Mouse (Mus musculus) hindbrain, postnatal 0 days (tissue): ENCODE data around the gene Slc8a2. TPM values are rescaled to one million over a fixed set of nuclear protein-coding genes. Genes with fewer than 3 reads are reported as not detected.
A peak's percentile ranks its signal among the peaks of the same experiment; 100 is the strongest.

Source experiments
- ATAC-seq: fragments of 200-750 bp; cut with Nextera tagmentation; 2 replicates; pipeline ENCODE4 v1.8.0; 2017; ENCODE audit warnings: mild to moderate bottlenecking, moderate TSS enrichment, moderate library complexity
- DNase-seq: peaks from one replicate; pipeline ENCODE4 v3.0.0-alpha.2; 2015; ENCODE audit warnings: low spot score
- H3K27ac ChIP-seq: fragments of 300-500 bp; sonication (generic); 2 replicates; pipeline ENCODE4 v1.5.1; 2014; ENCODE audit warnings: mild to moderate bottlenecking
- H3K27me3 ChIP-seq: fragments of 300-500 bp; sonication (generic); 2 replicates; pipeline ENCODE4 v1.6.1; 2014; ENCODE audit warnings: low read length, mixed read lengths; ENCODE audit not compliant: insufficient read depth
- H3K36me3 ChIP-seq: fragments of 300-500 bp; sonication (generic); 2 replicates; pipeline ENCODE4 v1.6.1; 2014; ENCODE audit warnings: low read length, mixed read lengths; ENCODE audit not compliant: insufficient read depth
- H3K4me1 ChIP-seq: fragments of 300-500 bp; sonication (generic); 2 replicates; pipeline ENCODE4 v1.6.1; 2014; ENCODE audit warnings: antibody characterized with exemption, low read length, mixed read lengths; ENCODE audit not compliant: insufficient read depth
- H3K4me2 ChIP-seq: fragments of 300-500 bp; sonication (generic); 2 replicates; pipeline ENCODE4 v1.6.1; 2014; ENCODE audit warnings: low read depth, mild to moderate bottlenecking, low read length, moderate library complexity, mixed read lengths
- H3K4me3 ChIP-seq: fragments of 300-500 bp; sonication (generic); 2 replicates; pipeline ENCODE4 v1.5.1; 2014; ENCODE audit warnings: low read length
- H3K9ac ChIP-seq: fragments of 300-500 bp; sonication (generic); replicated peaks from 2 replicates; pipeline ENCODE4 v1.6.1; 2014; ENCODE audit warnings: mild to moderate bottlenecking, low read length, moderate library complexity, mixed read lengths
- H3K9me3 ChIP-seq: fragments of 300-500 bp; sonication (generic); 2 replicates; pipeline ENCODE4 v1.6.1; 2016; ENCODE audit warnings: low read length, mixed read lengths
- CTCF ChIP-seq: IDR thresholded peaks from 2 replicates; pipeline ENCODE4 v1.5.1; 2016; ENCODE audit warnings: antibody characterized with exemption, control low read depth, low read depth
- WGBS: fragments of 180-500 bp; shearing (Covaris S2); extraction: QIAGEN DNeasy Blood & Tissue Kit; methylation state at CpG from one replicate; pipeline ENCODE4 v1.1.7; 2014; 5-methylcytosine and 5-hydroxymethylcytosine counted together
- polyA plus RNA-seq: library from polyadenylated mRNA; unstranded; fragments of >200 nt; fragmentation: Nextera tagmentation; extraction: Ambion mirVana; gene quantifications from 2 replicates; pipeline ENCODE4 v1.2.1, GENCODE M21; 2015
- total RNA-seq: library from RNA; depleted of rRNA; stranded (reverse); fragments of >200 nt; gene quantifications from 2 replicates; pipeline ENCODE4 v1.2.3, GENCODE M21; 2014

Gene Slc8a2
- total and polyA plus RNA-seq, 2 experiments from 2014 or later = 1.2 to 79.4 TPM

GRCm38 (mm10) chr7:16160702-16161101 is 31.1 kb downstream of the Slc8a2 start:
- WGBS = 75% methylated on average over 3 of the region's 3 CpGs
- ATAC-seq = no peak
- no peak for TF ChIP-seq CTCF
- Histone ChIP-seq H3K4me1 (no peaks in the 10 kb centered on the region), H3K27me3 (no peaks in the 10 kb centered on the region), H3K9me3 (no peaks in the 10 kb centered on the region), H3K27ac (no peak overlapping the region), H3K36me3 (peaks cover 6% of the 10 kb centered on the region; the same call in 1 of the 2 replicates), H3K9ac (no peak overlapping the region), H3K4me2 (no peak overlapping the region), H3K4me3 (no peak overlapping the region)
- no peak for DNase-seq

- Histone ChIP-seq H3K4me3 (no peak overlapping the region), H3K27ac (no peak overlapping the region), H3K4me1 (no peaks in the 10 kb centered on the region), H3K27me3 (no peaks in the 10 kb centered on the region), H3K9me3 (no peaks in the 10 kb centered on the region), H3K9ac (no peak overlapping the region), H3K36me3 (peaks cover 6% of the 10 kb centered on the region; the same call in 1 of the 2 replicates), H3K4me2 (no peak overlapping the region)
- ATAC-seq (no peak), DNase-seq (no peak)
- 89% methylated on average over 9 of the region's 9 CpGs for WGBS
- TF ChIP-seq CTCF = no peak; the same call in 1 of the 2 replicates
Observed at GRCm38 (mm10) chr7:16161302-16161701, 31.7 kb downstream of the Slc8a2 start.

GRCm38 (mm10) chr7:16162036-16162435 is 32.4 kb downstream of the Slc8a2 start:
- Histone ChIP-seq H3K36me3 (peaks cover 4% of the 10 kb centered on the region; the same call in 1 of the 2 replicates), H3K4me3 (no peak overlapping the region), H3K9me3 (no peaks in the 10 kb centered on the region), H3K27ac (no peak overlapping the region), H3K4me2 (no peak overlapping the region), H3K4me1 (no peaks in the 10 kb centered on the region), H3K9ac (no peak overlapping the region), H3K27me3 (no peaks in the 10 kb centered on the region)
- 63% methylated on average over 7 of the region's 7 CpGs for WGBS
- no peak for DNase-seq
- no peak for ATAC-seq
- TF ChIP-seq CTCF = no peak

- ATAC-seq (0 out of 2 replicates have a peak, but pooled peaks have one; percentile 11), DNase-seq (peak; percentile 23)
- peaks cover 6% of the 10 kb centered on the region for H3K4me1 ChIP-seq
- WGBS = 17% methylated on average over 1 of the region's 1 CpGs
- H3K27ac ChIP-seq = no peak overlapping the region
- no peak overlapping the region for H3K4me3 ChIP-seq
- no peak for TF ChIP-seq CTCF
- no peak overlapping the region for H3K9ac ChIP-seq
- H3K4me2 ChIP-seq = no peak overlapping the region
- H3K36me3 ChIP-seq = no peaks in the 10 kb centered on the region
- no peaks in the 10 kb centered on the region for H3K27me3 ChIP-seq
- no peaks in the 10 kb centered on the region; the same call in 1 of the 2 replicates for H3K9me3 ChIP-seq
Observed at GRCm38 (mm10) chr7:16172141-16172581, 42.5 kb downstream of the Slc8a2 start.

GRCm38 (mm10) chr7:16172586-16173140 is 43.0 kb downstream of the Slc8a2 start:
- ATAC-seq (no peak), DNase-seq (no peak)
- Histone ChIP-seq H3K4me1 (peaks cover 6% of the 10 kb centered on the region), H3K27ac (no peak overlapping the region), H3K36me3 (no peaks in the 10 kb centered on the region; the same call in 1 of the 2 replicates), H3K9me3 (no peaks in the 10 kb centered on the region; the same call in 1 of the 2 replicates), H3K9ac (no peak overlapping the region), H3K4me3 (no peak overlapping the region), H3K27me3 (no peaks in the 10 kb centered on the region), H3K4me2 (no peak overlapping the region)
- TF ChIP-seq CTCF = no peak
- WGBS = 0% methylated on average over 1 of the region's 1 CpGs

GRCm38 (mm10) chr7:16173146-16173545 is 43.5 kb downstream of the Slc8a2 start:
- no peaks in the 10 kb centered on the region for H3K27me3 ChIP-seq
- no peak for ATAC-seq
- 42% methylated on average over 5 of the region's 5 CpGs for WGBS
- no peak for DNase-seq
- H3K27ac ChIP-seq = no peak overlapping the region
- H3K36me3 ChIP-seq = no peaks in the 10 kb centered on the region; the same call in 1 of the 2 replicates
- H3K4me3 ChIP-seq = no peak overlapping the region
- H3K4me1 ChIP-seq = peaks cover 6% of the 10 kb centered on the region
- TF ChIP-seq CTCF = no peak
- no peak overlapping the region for H3K9ac ChIP-seq
- no peak overlapping the region for H3K4me2 ChIP-seq
- no peaks in the 10 kb centered on the region for H3K9me3 ChIP-seq
